Mouse (Mus musculus) urinary bladder, adult 2 months (tissue): ENCODE results near the gene Oog4. TPM values are rescaled to one million over a fixed set of nuclear protein-coding genes. Genes with fewer than 3 reads are reported as not detected.
A peak's percentile ranks its signal among the peaks of the same experiment; 100 is the strongest.
"Not testable (repeated sequence)": the region's sequence is repeated elsewhere in the genome, so short reads cannot be mapped to it uniquely, and the experiment has no call there.

Source experiments
- DNase-seq: peaks from one replicate; pipeline ENCODE4 v3.0.0; 2022; ENCODE audit warnings: low spot score
- polyA plus RNA-seq: library from polyadenylated mRNA; depleted of rRNA; stranded (reverse); fragments of >200 nt; gene quantifications from 2 replicates; pipeline ENCODE4 v1.2.3, GENCODE M21; 2012; rRNA removed

Gene Oog4
- not detected in 2 replicates for polyA plus RNA-seq

GRCm38 (mm10) chr4:143450224-143450623, at the start of gene Oog4:
Gene Oog4, minus strand, starts transcription at chr4:143450324.
- DNase-seq = no peak

GRCm38 (mm10) chr4:143426770-143427169, 23.4 kb downstream of the Oog4 start:
- DNase-seq = not testable (repeated sequence)

GRCm38 (mm10) chr4:143414121-143414520, 36.0 kb downstream of the Oog4 start:
- DNase-seq = no peak

DNA sequence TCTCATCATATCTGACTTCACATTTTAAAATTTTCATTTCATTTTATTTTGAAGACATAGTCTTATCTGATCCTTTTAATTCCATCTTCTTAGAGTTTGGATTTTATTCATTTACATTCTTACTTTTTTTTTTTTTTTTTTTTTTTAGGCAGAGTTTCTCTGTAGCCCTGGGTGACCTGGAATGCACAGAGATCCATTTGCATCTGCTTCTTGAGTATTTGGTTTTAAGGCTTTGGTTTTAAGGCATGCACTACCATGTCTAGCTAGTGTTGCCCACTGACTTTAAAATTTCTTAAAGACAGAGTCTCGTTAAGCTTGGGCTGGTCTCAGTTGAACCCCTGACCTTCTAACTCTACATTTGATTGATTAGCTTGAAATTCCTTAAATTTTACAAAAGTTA, 36.5 kb downstream of the Oog4 start:
- DNase-seq = no peak

- DNase-seq = peak; percentile 67
Observed at GRCm38 (mm10) chr4:143412219-143413092, 37.7 kb downstream of the Oog4 start, which contains the start of gene Pramef8. Gene Pramef8, plus strand, starts transcription at chr4:143412426.

GRCm38 (mm10) chr4:143411566-143412218, 38.4 kb downstream of the Oog4 start:
- DNase-seq = no peak

GRCm38 (mm10) chr4:143394181-143394580, 55.9 kb downstream of the Oog4 start, which contains the start of gene Pramel1:
Gene Pramel1, plus strand, starts transcription at chr4:143394428.
- DNase-seq = no peak

DNA sequence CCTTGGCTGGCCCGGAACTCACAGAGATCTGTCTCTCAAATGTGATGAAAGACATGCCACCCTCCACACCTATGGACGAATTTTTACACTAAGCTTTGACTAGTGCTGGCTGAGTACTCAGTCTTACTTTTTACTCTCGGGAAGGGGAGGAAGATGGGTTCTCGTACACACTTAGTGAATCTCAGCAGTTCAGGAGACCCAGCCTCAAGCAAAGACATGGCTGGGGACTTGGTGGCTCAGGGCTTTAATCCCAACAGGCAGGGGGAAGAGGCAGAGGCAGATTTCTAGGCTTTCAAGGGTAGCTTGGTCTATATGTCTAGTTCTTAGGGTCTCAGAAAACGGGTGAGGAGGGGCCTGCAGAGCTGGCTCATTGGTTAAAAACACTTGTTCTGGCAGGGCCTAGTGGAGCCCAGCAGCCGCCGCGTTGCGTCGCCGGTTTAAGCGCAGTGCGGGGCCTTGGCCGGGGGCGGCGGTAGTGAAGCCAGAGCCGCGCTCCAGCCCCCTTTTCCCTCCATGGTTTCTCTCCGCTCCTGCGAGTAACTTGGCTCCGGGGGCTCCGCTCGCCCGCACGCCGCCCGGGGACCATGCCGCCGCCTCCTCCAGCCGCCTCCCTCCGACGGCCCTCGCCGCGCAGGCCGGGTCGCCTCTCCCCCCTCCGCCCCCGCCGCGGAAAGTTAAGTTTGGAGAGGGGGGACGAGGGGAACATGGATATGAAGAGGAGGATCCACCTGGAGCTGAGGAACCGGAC, 61.0 kb downstream of the Oog4 start:
- peak; percentile 23 for DNase-seq

Other genes with a start within 250 kb of the Oog4 start
- gene Prdm2, start 237.3 kb downstream of the Oog4 start, polyA plus RNA-seq = 12.1 and 18.0 TPM in 2 replicates
- 64.0 and 72.1 TPM in 2 replicates for gene Pdpn, start 150.8 kb downstream of the Oog4 start, polyA plus RNA-seq
- gene Lrrc38, start 100.6 kb downstream of the Oog4 start, polyA plus RNA-seq = 0.04 TPM in 1 of 2 replicates, not detected in the other
- not detected in 2 replicates for gene Pramel1, start 55.9 kb downstream of the Oog4 start, polyA plus RNA-seq
- gene Pramef8, start 37.9 kb downstream of the Oog4 start, polyA plus RNA-seq = 9.2 and 10.6 TPM in 2 replicates
- not detected in 2 replicates for gene Gm13043, start 61.0 kb upstream of the Oog4 start, polyA plus RNA-seq
- not detected in 2 replicates for gene Gm13040, start 85.6 kb upstream of the Oog4 start, polyA plus RNA-seq
- gene BC080695, start 101.4 kb upstream of the Oog4 start, polyA plus RNA-seq = not detected in 2 replicates
- gene Gm13057, start 101.4 kb upstream of the Oog4 start, polyA plus RNA-seq = not detected in 2 replicates
- not detected in 2 replicates for gene Gm13083, start 164.7 kb upstream of the Oog4 start, polyA plus RNA-seq
- gene Gm13088, start 206.9 kb upstream of the Oog4 start, polyA plus RNA-seq = not detected in 2 replicates